Mouse (Mus musculus) c-Kit-positive CD71-positive TER-119-positive erythroid progenitor cells, embryonic 14.5 days (primary cell): Measurements from ENCODE around the gene Slc7a7.

Source experiments
- DNase-seq: peaks from one replicate; pipeline ENCODE4 v3.0.0-alpha.2; 2013; ENCODE audit warnings: low spot score

The Slc7a7 gene

DNA sequence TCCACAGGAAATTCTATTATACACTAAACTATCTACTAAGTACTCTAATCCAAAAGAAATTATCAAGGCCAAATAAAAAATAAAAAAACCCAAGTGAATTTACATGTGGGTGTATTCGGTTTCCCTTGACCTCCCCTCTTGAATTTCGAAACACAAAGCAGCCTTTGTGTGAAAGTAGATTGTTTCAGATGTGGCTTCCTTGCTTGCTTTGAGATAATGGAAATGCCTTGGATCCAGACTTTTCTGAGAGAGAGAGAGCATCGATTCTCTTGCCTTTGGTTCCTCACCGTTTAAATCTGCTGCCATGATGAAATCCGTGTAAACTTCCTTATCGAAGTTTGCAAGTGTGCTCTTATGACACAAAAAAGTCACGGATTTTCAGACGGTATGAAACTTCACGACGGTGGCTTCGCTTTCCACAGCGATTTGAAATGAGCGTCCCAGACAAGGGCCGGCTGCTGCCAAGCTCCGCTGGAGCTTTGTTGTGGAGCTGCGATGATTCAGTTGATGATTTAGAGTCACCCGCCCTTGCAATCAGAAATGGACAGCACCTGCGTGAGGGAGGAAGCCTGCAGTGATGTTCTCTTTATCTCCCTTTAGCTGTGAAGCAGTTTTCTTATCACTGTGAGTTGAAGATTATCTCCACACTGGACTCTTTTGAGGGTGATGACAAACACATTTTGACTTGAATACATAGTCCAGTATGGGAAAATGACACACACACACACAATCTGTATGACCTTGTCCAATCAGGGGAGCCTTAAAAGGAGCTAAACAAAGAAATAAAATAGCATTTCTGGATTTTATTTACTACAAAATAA lies 95.8 kb downstream of the Slc7a7 start:
- no peak for DNase-seq
